Mouse (Mus musculus): ENCODE measurements at regions not wholly inside any gene's neighbourhood (a gene's known extent, or its start where the extent isn't known, plus 50 kb on each side); places are given as distances from the start of the nearest gene placed in this dataset.

DNA sequence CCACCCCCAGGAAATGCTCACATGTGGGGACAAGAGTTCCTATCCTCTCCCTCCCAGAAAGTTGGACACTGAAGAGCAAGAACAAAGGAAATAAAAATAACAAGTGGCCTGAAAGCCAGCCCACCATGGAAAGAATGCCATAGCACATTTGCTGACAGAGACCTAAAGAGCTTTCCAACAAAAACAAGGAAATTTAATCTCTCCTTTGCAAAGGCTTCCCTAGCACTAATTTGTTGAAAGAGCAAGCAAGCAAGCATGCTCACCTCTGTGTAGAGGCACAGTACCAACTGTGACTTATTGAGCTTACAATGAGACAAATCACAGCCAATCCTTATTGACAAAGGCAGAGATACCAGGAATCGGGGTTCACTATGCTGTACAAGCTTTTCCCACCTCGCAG lies 100.9 kb upstream of the 4930412O13Rik start:
- TF ChIP-seq CTCF (IDR thresholded peaks at IDR 0.05; ENCODE audit: low read depth) (no peak), EP300 (optimal IDR thresholded peaks at IDR 0.05) (no peak)

Data from stomach, postnatal 0 days (tissue).